ENCODE assay signal across 20 mouse cellular contexts in genomic region chr17:12076816-12077215, GRCm38 (mm10).
"Had no signal": no experiment of that assay in that cellular context is flagged by ENCODE, and none has a peak within 500 bp of the region (broad histone marks: within the 10 kb centered on the region; RNA-seq: fewer than 3 reads in every experiment).

No protein-coding gene starts in this region.

- H3K27ac ChIP-seq: kidney, embryonic 15.5 days; left cerebral cortex, adult 2 months; limb, embryonic 12.5 days; limb, embryonic 15.5 days; liver, embryonic 14.5 days; stomach, postnatal 0 days had no signal

- ATAC-seq: liver, postnatal 0 days; lung, postnatal 0 days had no signal

- H3K27me3 ChIP-seq: kidney, embryonic 15.5 days; limb, embryonic 12.5 days; limb, embryonic 15.5 days; megakaryocyte, embryonic 14.5 days had no signal

- H3K4me2 ChIP-seq: kidney, embryonic 15.5 days; limb, embryonic 12.5 days; limb, embryonic 15.5 days; liver, embryonic 11.5 days; lung, embryonic 14.5 days; midbrain, embryonic 11.5 days had no signal

- H3K4me3 ChIP-seq: kidney, embryonic 15.5 days; left cerebral cortex, adult 2 months; limb, embryonic 12.5 days; limb, embryonic 15.5 days; megakaryocyte, embryonic 14.5 days had no signal

- H3K9ac ChIP-seq: kidney, embryonic 15.5 days; limb, embryonic 12.5 days; limb, embryonic 15.5 days; liver, embryonic 14.5 days; liver, postnatal 0 days; lung, embryonic 14.5 days had no signal

- H3K9me3 ChIP-seq: kidney, embryonic 15.5 days; limb, embryonic 12.5 days; limb, embryonic 15.5 days had no signal

- H3K4me1 ChIP-seq: limb, embryonic 12.5 days; megakaryocyte, embryonic 14.5 days had no signal

- H3K36me3 ChIP-seq: kidney, embryonic 15.5 days; limb, embryonic 12.5 days; limb, embryonic 15.5 days had no signal

- DNase-seq: kidney, adult 8-10 months; kidney, postnatal 10 days; kidney, postnatal 36 days; layer of hippocampus, postnatal 36 days; left cerebral cortex, postnatal 4 days; liver, postnatal 0 days; lung, embryonic 14.5 days; midbrain, embryonic 14.5 days; right cerebral cortex, postnatal 25 days; thymus, postnatal 25 days had no signal
